Mouse (Mus musculus) liver, embryonic 12.5 days (tissue): ENCODE data around the gene Rfxap. TPM values are rescaled to one million over a fixed set of nuclear protein-coding genes. Genes with fewer than 3 reads are reported as not detected.

Source experiments
- ATAC-seq: fragments of 200-750 bp; cut with Nextera tagmentation; 2 replicates; pipeline ENCODE4 v1.8.0; 2017; ENCODE audit warnings: moderate number of reproducible peaks, mild to moderate bottlenecking, moderate library complexity
- H3K27ac ChIP-seq: fragments of 300-500 bp; sonication (generic); 2 replicates; pipeline ENCODE4 v1.5.1; 2016; ENCODE audit warnings: mild to moderate bottlenecking
- H3K27me3 ChIP-seq: fragments of 300-500 bp; sonication (generic); replicated peaks from 2 replicates; pipeline ENCODE4 v1.6.1; 2016; ENCODE audit warnings: mild to moderate bottlenecking, moderate library complexity
- H3K36me3 ChIP-seq: fragments of 300-500 bp; sonication (generic); 2 replicates; pipeline ENCODE4 v1.6.1; 2016; ENCODE audit warnings: mild to moderate bottlenecking, moderate library complexity
- H3K4me1 ChIP-seq: fragments of 300-500 bp; sonication (generic); 2 replicates; pipeline ENCODE4 v1.6.1; 2016
- H3K4me2 ChIP-seq: fragments of 300-500 bp; sonication (generic); 2 replicates; pipeline ENCODE4 v1.6.1; 2016; ENCODE audit warnings: mild to moderate bottlenecking, moderate library complexity
- H3K4me3 ChIP-seq: fragments of 300-500 bp; sonication (generic); 2 replicates; pipeline ENCODE4 v1.5.1; 2016; ENCODE audit warnings: mild to moderate bottlenecking, moderate library complexity
- H3K9ac ChIP-seq: fragments of 300-500 bp; sonication (generic); 2 replicates; pipeline ENCODE4 v1.6.1; 2016; ENCODE audit warnings: mild to moderate bottlenecking, moderate library complexity
- H3K9me3 ChIP-seq: fragments of 300-500 bp; sonication (generic); replicated peaks from 2 replicates; pipeline ENCODE4 v1.6.1; 2016; ENCODE audit warnings: mild to moderate bottlenecking, moderate library complexity
- WGBS: fragments of 180-500 bp; shearing (Covaris S2); methylation state at CpG from one replicate; pipeline ENCODE4 v1.1.7; 2016; ENCODE audit not compliant: insufficient replicate concordance; 5-methylcytosine and 5-hydroxymethylcytosine counted together
- polyA plus RNA-seq: library from polyadenylated mRNA; unstranded; fragments of >200 nt; fragmentation: Nextera tagmentation; extraction: Ambion mirVana; gene quantifications from 2 replicates; pipeline ENCODE4 v1.2.1, GENCODE M21; 2016

The Rfxap gene
- polyA plus RNA-seq = 38.7 and 39.3 TPM in 2 replicates

- Histone ChIP-seq H3K9ac (peak within 1 kb of the TSS; percentile 94), H3K4me2 (peak within 1 kb of the TSS; percentile 96), H3K4me1 (peaks cover 27% of the 10 kb centered on the region), H3K27me3 (peaks cover 7% of the 10 kb centered on the region; the same call in 1 of the 2 replicates), H3K27ac (peak within 1 kb of the TSS; percentile 90), H3K36me3 (peaks cover 22% of the 10 kb centered on the region), H3K4me3 (peak within 1 kb of the TSS; percentile 88), H3K9me3 (no peaks in the 10 kb centered on the region)
- ATAC-seq = peak; percentile 94
- WGBS = under 1% methylated on average over 51 of the region's 52 CpGs
These were observed at the start of gene Rfxap for GRCm38 (mm10) chr3:54807666-54808217. Gene Rfxap, minus strand, starts transcription at chr3:54807791.

GRCm38 (mm10) chr3:54835421-54835820 lies 27.8 kb upstream of the Rfxap start:
- Histone ChIP-seq H3K9ac (no peak overlapping the region), H3K27ac (no peak overlapping the region), H3K4me2 (no peak overlapping the region), H3K4me1 (no peaks in the 10 kb centered on the region), H3K9me3 (no peaks in the 10 kb centered on the region), H3K27me3 (no peaks in the 10 kb centered on the region), H3K4me3 (no peak overlapping the region), H3K36me3 (no peaks in the 10 kb centered on the region)
- WGBS = 64% methylated on average over 2 of the region's 2 CpGs
- no peak for ATAC-seq

GRCm38 (mm10) chr3:54832491-54832890 lies 24.9 kb upstream of the Rfxap start:
- H3K4me1 ChIP-seq = no peaks in the 10 kb centered on the region
- no peak overlapping the region for H3K4me2 ChIP-seq
- WGBS = 77% methylated on average over 3 of the region's 3 CpGs
- no peak overlapping the region for H3K4me3 ChIP-seq
- H3K36me3 ChIP-seq = no peaks in the 10 kb centered on the region
- no peak for ATAC-seq
- no peak overlapping the region for H3K27ac ChIP-seq
- H3K9ac ChIP-seq = no peak overlapping the region
- H3K27me3 ChIP-seq = no peaks in the 10 kb centered on the region
- H3K9me3 ChIP-seq = no peaks in the 10 kb centered on the region

- Histone ChIP-seq H3K4me3 (no peak overlapping the region), H3K27ac (no peak overlapping the region), H3K9ac (no peak overlapping the region), H3K27me3 (no peaks in the 10 kb centered on the region), H3K4me2 (no peak overlapping the region), H3K4me1 (no peaks in the 10 kb centered on the region), H3K9me3 (no peaks in the 10 kb centered on the region), H3K36me3 (no peaks in the 10 kb centered on the region)
- WGBS = 66% methylated on average over 5 of the region's 5 CpGs
- ATAC-seq = no peak
These were observed 14.9 kb upstream of the Rfxap start for GRCm38 (mm10) chr3:54822526-54822925.

GRCm38 (mm10) chr3:54815292-54815691 lies 7.7 kb upstream of the Rfxap start:
- no peaks in the 10 kb centered on the region for H3K4me1 ChIP-seq
- H3K9me3 ChIP-seq = no peaks in the 10 kb centered on the region
- no peak overlapping the region for H3K4me3 ChIP-seq
- H3K27me3 ChIP-seq = no peaks in the 10 kb centered on the region; the same call in 1 of the 2 replicates
- 21% methylated on average over 3 of the region's 3 CpGs for WGBS
- H3K27ac ChIP-seq = no peak overlapping the region
- H3K4me2 ChIP-seq = no peak overlapping the region
- H3K9ac ChIP-seq = no peak overlapping the region
- no peak for ATAC-seq
- no peaks in the 10 kb centered on the region for H3K36me3 ChIP-seq

GRCm38 (mm10) chr3:54814622-54815021 lies 7.0 kb upstream of the Rfxap start:
- Histone ChIP-seq H3K27ac (no peak overlapping the region), H3K9me3 (no peaks in the 10 kb centered on the region), H3K4me1 (no peaks in the 10 kb centered on the region), H3K27me3 (no peaks in the 10 kb centered on the region; the same call in 1 of the 2 replicates), H3K4me2 (no peak overlapping the region), H3K36me3 (no peaks in the 10 kb centered on the region), H3K9ac (no peak overlapping the region), H3K4me3 (no peak overlapping the region)
- 39% methylated on average over 6 of the region's 6 CpGs for WGBS
- ATAC-seq = no peak

- Histone ChIP-seq H3K36me3 (no peaks in the 10 kb centered on the region), H3K4me3 (no peak overlapping the region), H3K4me2 (no peak overlapping the region), H3K9ac (no peak overlapping the region), H3K4me1 (peaks cover 3% of the 10 kb centered on the region), H3K27me3 (peaks cover 7% of the 10 kb centered on the region; the same call in 1 of the 2 replicates), H3K27ac (no peak overlapping the region), H3K9me3 (no peaks in the 10 kb centered on the region)
- 61% methylated on average over 6 of the region's 6 CpGs for WGBS
- ATAC-seq = no peak
These were observed 5.9 kb upstream of the Rfxap start for GRCm38 (mm10) chr3:54813418-54813988.

GRCm38 (mm10) chr3:54811616-54812015 lies 4.0 kb upstream of the Rfxap start:
- Histone ChIP-seq H3K4me1 (peaks cover 11% of the 10 kb centered on the region), H3K4me3 (no peak overlapping the region), H3K27me3 (peaks cover 7% of the 10 kb centered on the region; the same call in 1 of the 2 replicates), H3K9ac (no peak overlapping the region), H3K36me3 (no peaks in the 10 kb centered on the region), H3K27ac (no peak overlapping the region), H3K4me2 (no peak overlapping the region), H3K9me3 (no peaks in the 10 kb centered on the region)
- 32% methylated on average over 1 of the region's 1 CpGs for WGBS
- no peak for ATAC-seq

- H3K4me3 ChIP-seq = no peak overlapping the region
- peaks cover 27% of the 10 kb centered on the region for H3K4me1 ChIP-seq
- WGBS = 49% methylated on average over 5 of the region's 5 CpGs
- no peak overlapping the region for H3K27ac ChIP-seq
- no peak overlapping the region for H3K9ac ChIP-seq
- H3K27me3 ChIP-seq = peaks cover 7% of the 10 kb centered on the region; the same call in 1 of the 2 replicates
- no peak for ATAC-seq
- H3K36me3 ChIP-seq = peaks cover 10% of the 10 kb centered on the region
- H3K9me3 ChIP-seq = no peaks in the 10 kb centered on the region
- no peak overlapping the region for H3K4me2 ChIP-seq
These were observed 1.5 kb upstream of the Rfxap start for GRCm38 (mm10) chr3:54809111-54809510.

GRCm38 (mm10) chr3:54807061-54807661 lies 430 bp downstream of the Rfxap start:
- Histone ChIP-seq H3K27ac (peak overlapping the region; percentile 90), H3K4me2 (peak overlapping the region; percentile 96), H3K9me3 (no peaks in the 10 kb centered on the region), H3K4me1 (peaks cover 27% of the 10 kb centered on the region), H3K27me3 (peaks cover 7% of the 10 kb centered on the region; the same call in 1 of the 2 replicates), H3K9ac (peak overlapping the region; percentile 94), H3K36me3 (peaks cover 23% of the 10 kb centered on the region), H3K4me3 (peak overlapping the region; percentile 88)
- peak; percentile 68 for ATAC-seq
- under 1% methylated on average over 56 of the region's 56 CpGs for WGBS

- Histone ChIP-seq H3K27me3 (no peaks in the 10 kb centered on the region), H3K4me3 (no peak overlapping the region)
- 92% methylated on average over 8 of the region's 8 CpGs for WGBS
These were observed 3.9 kb downstream of the Rfxap start for GRCm38 (mm10) chr3:54803713-54804112.

GRCm38 (mm10) chr3:54797211-54797610 lies 10.4 kb downstream of the Rfxap start:
- Histone ChIP-seq H3K9me3 (peaks cover 17% of the 10 kb centered on the region), H3K4me1 (no peaks in the 10 kb centered on the region), H3K4me2 (no peak overlapping the region), H3K9ac (no peak overlapping the region), H3K27ac (no peak overlapping the region), H3K36me3 (0 out of 2 replicates have a peak, but pooled peaks cover 7% of the 10 kb centered on the region), H3K27me3 (0 out of 2 replicates have a peak, but pooled peaks cover 8% of the 10 kb centered on the region), H3K4me3 (no peak overlapping the region)
- 0 out of 2 replicates have a peak, but pooled peaks have one; percentile 46 for ATAC-seq
- 23% methylated on average over 16 of the region's 16 CpGs for WGBS

More at GRCm38 (mm10) chr3:54803713-54804112, 3.9 kb downstream of the Rfxap start:
- peaks cover 26% of the 10 kb centered on the region for H3K4me1 ChIP-seq
- no peak overlapping the region for H3K4me2 ChIP-seq
- H3K36me3 ChIP-seq = peaks cover 23% of the 10 kb centered on the region
- H3K27ac ChIP-seq = no peak overlapping the region
- H3K9ac ChIP-seq = no peak overlapping the region
- no peaks in the 10 kb centered on the region for H3K9me3 ChIP-seq
- ATAC-seq = no peak
